Mouse (Mus musculus) thymus, postnatal 36 days (tissue): ENCODE measurements around the gene A930033H14Rik.

Experiments used
- DNase-seq, 2 experiments: peaks; one replicate each; pipeline ENCODE4 v3.0.0; 2022; ENCODE audit warnings: mixed read lengths in 2 of 2

Gene A930033H14Rik

GRCm38 (mm10) chr10:69212542-69213440 lies at the start of gene A930033H14Rik:
Gene A930033H14Rik (minus strand): TSS chr10:69213098.
- DNase-seq, result peak; percentile 31 to 45

- DNase-seq, result no peak
Observed at GRCm38 (mm10) chr10:69259929-69260328, 47.0 kb upstream of the A930033H14Rik start.

- DNase-seq, result no peak
Observed at GRCm38 (mm10) chr10:69259161-69259560, 46.3 kb upstream of the A930033H14Rik start.

GRCm38 (mm10) chr10:69258588-69258987 lies 45.7 kb upstream of the A930033H14Rik start:
- no peak for DNase-seq

GRCm38 (mm10) chr10:69257592-69258133 lies 44.8 kb upstream of the A930033H14Rik start:
- no peak for DNase-seq

GRCm38 (mm10) chr10:69255594-69255993 lies 42.7 kb upstream of the A930033H14Rik start:
- DNase-seq, result no peak

- DNase-seq, result no peak
Observed at GRCm38 (mm10) chr10:69254390-69254847, 41.5 kb upstream of the A930033H14Rik start.

GRCm38 (mm10) chr10:69253686-69254080 lies 40.8 kb upstream of the A930033H14Rik start:
- no peak for DNase-seq

- DNase-seq, result no peak
Observed at GRCm38 (mm10) chr10:69253075-69253685, 40.3 kb upstream of the A930033H14Rik start.

GRCm38 (mm10) chr10:69252112-69253074 lies 39.5 kb upstream of the A930033H14Rik start:
- no peak for DNase-seq

GRCm38 (mm10) chr10:69251254-69251653 lies 38.4 kb upstream of the A930033H14Rik start:
- no peak for DNase-seq

- no peak for DNase-seq
Observed at GRCm38 (mm10) chr10:69248261-69249160, 35.6 kb upstream of the A930033H14Rik start.

GRCm38 (mm10) chr10:69247311-69248033 lies 34.6 kb upstream of the A930033H14Rik start:
- DNase-seq, result no peak

- no peak for DNase-seq
Observed at GRCm38 (mm10) chr10:69246762-69247161, 33.9 kb upstream of the A930033H14Rik start.

- no peak for DNase-seq
Observed at GRCm38 (mm10) chr10:69245906-69246668, 33.2 kb upstream of the A930033H14Rik start.

GRCm38 (mm10) chr10:69245151-69245550 lies 32.3 kb upstream of the A930033H14Rik start:
- no peak for DNase-seq

- no peak for DNase-seq
Observed at GRCm38 (mm10) chr10:69240530-69240929, 27.6 kb upstream of the A930033H14Rik start.

- no peak for DNase-seq
Observed at GRCm38 (mm10) chr10:69238311-69238710, 25.4 kb upstream of the A930033H14Rik start.

- DNase-seq, result no peak
Observed at GRCm38 (mm10) chr10:69237781-69238180, 24.9 kb upstream of the A930033H14Rik start.

GRCm38 (mm10) chr10:69237185-69237584 lies 24.3 kb upstream of the A930033H14Rik start:
- no peak for DNase-seq
